Mouse (Mus musculus) gastrocnemius, adult 2 months (tissue): ENCODE data around the gene Fam208b. TPM values are rescaled to one million over a fixed set of nuclear protein-coding genes. Genes with fewer than 3 reads are reported as not detected.
"Not testable (repeated sequence)": the region's sequence is repeated elsewhere in the genome, so short reads cannot be mapped to it uniquely, and the experiment has no call there.

Source experiments
- DNase-seq: peaks from one replicate; pipeline ENCODE4 v3.0.0; 2022
- H3K27ac ChIP-seq: fragments of 200-600 bp; 2 replicates; pipeline ENCODE4 v1.8.1; 2022; ENCODE audit warnings: mild to moderate bottlenecking
- H3K4me3 ChIP-seq: fragments of 200-600 bp; 2 replicates; pipeline ENCODE4 v1.8.1; 2022; ENCODE audit warnings: mild to moderate bottlenecking, moderate library complexity
- CTCF ChIP-seq: fragments of 200-600 bp; IDR thresholded peaks from 2 replicates; pipeline ENCODE4 v1.8.1; 2022; ENCODE audit warnings: antibody characterized with exemption, mild to moderate bottlenecking, moderate library complexity
- intact Hi-C: fragments of 180-260 bp; cut with DNase I; formaldehyde crosslinking; loops from one replicate; pipeline ENCODE4 v1.15.1; 2025
- total RNA-seq, 2 experiments: library from RNA; stranded (reverse); gene quantifications; 2 replicates each; pipeline ENCODE4 v1.2.3; 2021

Gene Fam208b
- total RNA-seq, 2 experiments from 2014 or later = 7.8 to 10.7 TPM

- intact Hi-C loops = no loop called here
- Histone ChIP-seq H3K4me3 (no peak overlapping the region), H3K27ac (no peak overlapping the region; the same call in 1 of the 2 replicates)
- DNase-seq = no peak
- TF ChIP-seq CTCF = no peak
These were observed 84.6 kb downstream of the Fam208b start for GRCm38 (mm10) chr13:3526328-3526727.

DNA sequence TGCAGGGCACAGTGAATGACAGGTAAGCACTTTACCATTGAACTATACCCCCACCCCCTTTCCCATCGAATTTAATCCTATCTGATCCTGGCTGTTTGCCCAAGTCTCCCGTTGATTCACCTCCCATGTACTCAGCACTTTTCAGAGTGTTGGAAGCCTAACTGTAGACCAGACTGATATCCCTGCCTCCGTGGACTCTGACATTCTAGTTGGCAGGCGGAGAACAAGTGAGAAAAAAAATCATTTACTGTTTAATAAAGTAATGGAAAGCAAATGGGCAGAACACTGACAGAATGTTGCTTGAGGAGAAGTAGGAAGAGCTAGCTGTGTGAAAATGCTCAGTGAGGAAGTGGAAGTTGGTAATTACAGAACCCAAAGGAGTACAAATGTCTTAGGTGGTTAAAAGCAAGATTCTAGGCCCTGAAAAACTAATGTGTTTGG, 85.3 kb downstream of the Fam208b start:
- no peak for TF ChIP-seq CTCF
- Histone ChIP-seq H3K4me3 (no peak overlapping the region), H3K27ac (no peak overlapping the region)
- intact Hi-C loops = no loop called here
- no peak for DNase-seq

GRCm38 (mm10) chr13:3523946-3524345, 87.0 kb downstream of the Fam208b start:
- H3K27ac ChIP-seq = no peak overlapping the region
- no peak for TF ChIP-seq CTCF
- no peak overlapping the region for H3K4me3 ChIP-seq
- intact Hi-C loops = no loop called here
- no peak for DNase-seq

GRCm38 (mm10) chr13:3523459-3523858, 87.4 kb downstream of the Fam208b start:
- Histone ChIP-seq H3K27ac (no peak overlapping the region), H3K4me3 (no peak overlapping the region)
- no peak for TF ChIP-seq CTCF
- peak; percentile 39 for DNase-seq
- intact Hi-C loops = no loop called here

DNA sequence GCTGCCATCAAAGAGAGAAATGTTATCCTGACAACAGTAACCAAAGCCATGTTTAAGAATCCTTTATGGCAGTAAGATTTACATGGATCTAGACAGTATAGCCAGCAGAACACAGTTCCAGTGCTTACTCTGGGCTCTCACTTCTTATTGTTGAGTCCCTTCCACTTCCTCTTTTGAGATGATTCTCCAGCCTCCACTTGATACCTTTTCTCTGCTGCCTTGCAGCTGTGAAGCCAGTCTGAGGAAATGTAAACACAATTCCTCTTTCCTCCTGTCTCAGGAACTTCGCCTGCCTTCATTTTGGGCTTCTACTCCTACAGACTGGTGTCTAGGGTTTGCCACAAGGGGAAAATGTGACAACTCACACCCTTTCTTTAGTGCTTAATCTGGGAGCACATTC, 90.9 kb downstream of the Fam208b start:
- intact Hi-C loops, DNase-seq, H3K4me3 ChIP-seq, H3K27ac ChIP-seq: not testable (repeated sequence)

DNA sequence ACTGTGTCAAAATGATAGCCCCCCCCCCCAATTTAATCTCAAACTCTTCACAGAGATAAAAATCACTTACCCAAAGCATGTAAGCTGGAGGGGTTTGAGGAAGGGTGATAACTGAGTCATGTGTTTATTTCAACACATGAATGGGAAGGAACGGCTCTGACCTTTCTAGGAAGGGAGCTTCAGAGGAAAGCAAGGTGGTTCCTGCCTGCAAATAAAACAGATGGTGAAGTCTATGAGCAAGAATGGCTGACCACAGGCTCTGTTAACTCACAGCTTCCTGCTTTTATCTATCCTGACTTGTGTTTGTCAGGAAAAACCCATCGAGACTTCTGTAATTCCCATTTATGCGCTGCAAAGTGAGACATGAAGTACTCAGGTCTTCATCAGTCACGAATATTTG, 91.6 kb downstream of the Fam208b start:
- H3K27ac ChIP-seq, intact Hi-C loops, DNase-seq, H3K4me3 ChIP-seq: not testable (repeated sequence)

Other genes with a start within 250 kb of the Fam208b start
- 100 to 1,000 TPM; 145 to 152 TPM for gene Gdi2, start 73.0 kb downstream of the Fam208b start, total RNA-seq
- gene Asb13, start 22.9 kb upstream of the Fam208b start, total RNA-seq = 10 to 100 TPM; 11.6 to 12.2 TPM
- gene Calml3, start 193.2 kb upstream of the Fam208b start, total RNA-seq = not detected
- not detected for gene Calm4, start 226.6 kb upstream of the Fam208b start, total RNA-seq
- gene Calm5, start 243.1 kb upstream of the Fam208b start, total RNA-seq = not detected